Mouse (Mus musculus) forelimb bud, embryonic 11.5 days (tissue): ENCODE measurements around the gene Tex44.
A peak's percentile ranks its signal among the peaks of the same experiment; 100 is the strongest.
"Not testable (repeated sequence)": the region's sequence is repeated elsewhere in the genome, so short reads cannot be mapped to it uniquely, and the experiment has no call there.

ENCODE experiments used
- DNase-seq: peaks from one replicate; pipeline ENCODE4 v3.0.0-alpha.2; 2012; ENCODE audit warnings: low read depth, low spot score

The Tex44 gene

GRCm38 (mm10) chr1:86443386-86444172 is 17.4 kb downstream of the Tex44 start:
- DNase-seq, result no peak

- DNase-seq, result no peak
Measured at GRCm38 (mm10) chr1:86447596-86448171, 21.6 kb downstream of the Tex44 start.

- no peak for DNase-seq
Measured at GRCm38 (mm10) chr1:86448272-86448671, 22.1 kb downstream of the Tex44 start.

- DNase-seq, result no peak
Measured at GRCm38 (mm10) chr1:86449966-86450365, 23.8 kb downstream of the Tex44 start.

- no peak for DNase-seq
Measured at GRCm38 (mm10) chr1:86452713-86453112, 26.6 kb downstream of the Tex44 start.

- DNase-seq, result no peak
Measured at GRCm38 (mm10) chr1:86456892-86457581, 30.9 kb downstream of the Tex44 start.

- no peak for DNase-seq
Measured at GRCm38 (mm10) chr1:86459371-86459770, 33.2 kb downstream of the Tex44 start.

GRCm38 (mm10) chr1:86464223-86464874 is 38.2 kb downstream of the Tex44 start:
- peak; percentile 49 for DNase-seq

- DNase-seq, result peak; percentile 40
Measured at GRCm38 (mm10) chr1:86464875-86465224, 38.7 kb downstream of the Tex44 start.

GRCm38 (mm10) chr1:86467416-86467815 is 41.3 kb downstream of the Tex44 start:
- no peak for DNase-seq

- DNase-seq, result no peak
Measured at GRCm38 (mm10) chr1:86469876-86470275, 43.7 kb downstream of the Tex44 start.

- DNase-seq, result no peak
Measured at GRCm38 (mm10) chr1:86470519-86471181, 44.5 kb downstream of the Tex44 start.

GRCm38 (mm10) chr1:86471504-86471961 is 45.4 kb downstream of the Tex44 start:
- DNase-seq, result not testable (repeated sequence)

- DNase-seq, result peak; percentile 47
Measured at GRCm38 (mm10) chr1:86472197-86472952, 46.2 kb downstream of the Tex44 start.

- no peak for DNase-seq
Measured at GRCm38 (mm10) chr1:86473109-86473760, 47.1 kb downstream of the Tex44 start.
